Mouse (Mus musculus): ENCODE measurements around the gene Simc1. TPM values are rescaled to one million over a fixed set of nuclear protein-coding genes. Genes with fewer than 3 reads are reported as not detected.

Gene Simc1
- polyA plus RNA-seq, 1 experiment: 12.4 TPM

GRCm38 (mm10) chr13:54521181-54521580 lies 17.6 kb downstream of the Simc1 start:
- H3K36me3 ChIP-seq (ENCODE audit: control insufficient read depth, insufficient read depth, low read length): peaks cover 8% of the 10 kb centered on the region; the same call in 1 of the 2 replicates
- no peaks in the 10 kb centered on the region for H3K4me1 ChIP-seq (replicated peaks; ENCODE audit: control insufficient read depth, insufficient read depth, low read length)
- no peak for DNase-seq
- H3K4me3 ChIP-seq (ENCODE audit: control insufficient read depth, insufficient read depth, low read length): no peak overlapping the region
- H3K27me3 ChIP-seq (ENCODE audit: control insufficient read depth, insufficient read depth, low read length): no peaks in the 10 kb centered on the region
- no peak overlapping the region for H3K27ac ChIP-seq (ENCODE audit: control insufficient read depth, insufficient read depth, low read length)
- TF ChIP-seq POLR2A (IDR thresholded peaks at IDR 0.05; ENCODE audit: control insufficient read depth, extremely low read depth, insufficient read depth, low read length, poor library complexity) (no peak), CTCF (IDR thresholded peaks at IDR 0.05; ENCODE audit: borderline replicate concordance, control insufficient read depth, extremely low read depth, insufficient read depth, low read length, poor library complexity) (no peak)

GRCm38 (mm10) chr13:54527140-54527539 lies 23.6 kb downstream of the Simc1 start:
- WGBS: 91% methylated on average over 6 of the region's 6 CpGs
- H3K27me3 ChIP-seq (ENCODE audit: control insufficient read depth, insufficient read depth, low read length): no peaks in the 10 kb centered on the region
- H3K4me1 ChIP-seq (replicated peaks; ENCODE audit: control insufficient read depth, insufficient read depth, low read length): no peaks in the 10 kb centered on the region
- H3K4me3 ChIP-seq (ENCODE audit: control insufficient read depth, insufficient read depth, low read length): no peak overlapping the region
- H3K36me3 ChIP-seq (ENCODE audit: control insufficient read depth, insufficient read depth, low read length): peaks cover 20% of the 10 kb centered on the region
- no peak overlapping the region for H3K27ac ChIP-seq (ENCODE audit: control insufficient read depth, insufficient read depth, low read length)
- TF ChIP-seq CTCF (IDR thresholded peaks at IDR 0.05; ENCODE audit: borderline replicate concordance, control insufficient read depth, extremely low read depth, insufficient read depth, low read length, poor library complexity) (no peak), POLR2A (IDR thresholded peaks at IDR 0.05; ENCODE audit: control insufficient read depth, extremely low read depth, insufficient read depth, low read length, poor library complexity) (no peak)
- no peak for DNase-seq

- Histone ChIP-seq H3K27me3 (ENCODE audit: control insufficient read depth, insufficient read depth, low read length) (no peaks in the 10 kb centered on the region), H3K27ac (ENCODE audit: control insufficient read depth, insufficient read depth, low read length) (no peak overlapping the region), H3K36me3 (ENCODE audit: control insufficient read depth, insufficient read depth, low read length) (peaks cover 11% of the 10 kb centered on the region; the same call in 1 of the 2 replicates), H3K4me3 (ENCODE audit: control insufficient read depth, insufficient read depth, low read length) (no peak overlapping the region), H3K4me1 (replicated peaks; ENCODE audit: control insufficient read depth, insufficient read depth, low read length) (no peaks in the 10 kb centered on the region)
- no peak for DNase-seq
- TF ChIP-seq POLR2A (IDR thresholded peaks at IDR 0.05; ENCODE audit: control insufficient read depth, extremely low read depth, insufficient read depth, low read length, poor library complexity) (no peak), CTCF (IDR thresholded peaks at IDR 0.05; ENCODE audit: borderline replicate concordance, control insufficient read depth, extremely low read depth, insufficient read depth, low read length, poor library complexity) (no peak)
Measured at GRCm38 (mm10) chr13:54532134-54532533, 28.6 kb downstream of the Simc1 start.

- WGBS: 95% methylated on average over 7 of the region's 7 CpGs
- H3K27ac ChIP-seq (ENCODE audit: control insufficient read depth, insufficient read depth, low read length): no peak overlapping the region
- peaks cover 45% of the 10 kb centered on the region for H3K36me3 ChIP-seq (ENCODE audit: control insufficient read depth, insufficient read depth, low read length)
- DNase-seq: no peak
- no peak overlapping the region for H3K4me3 ChIP-seq (ENCODE audit: control insufficient read depth, insufficient read depth, low read length)
- H3K27me3 ChIP-seq (ENCODE audit: control insufficient read depth, insufficient read depth, low read length): no peaks in the 10 kb centered on the region
- H3K4me1 ChIP-seq (replicated peaks; ENCODE audit: control insufficient read depth, insufficient read depth, low read length): no peaks in the 10 kb centered on the region
- TF ChIP-seq CTCF (IDR thresholded peaks at IDR 0.05; ENCODE audit: borderline replicate concordance, control insufficient read depth, extremely low read depth, insufficient read depth, low read length, poor library complexity) (no peak), POLR2A (IDR thresholded peaks at IDR 0.05; ENCODE audit: control insufficient read depth, extremely low read depth, insufficient read depth, low read length, poor library complexity) (no peak)
Measured at GRCm38 (mm10) chr13:54548036-54548435, 44.5 kb downstream of the Simc1 start.

GRCm38 (mm10) chr13:54556176-54556575 lies 52.6 kb downstream of the Simc1 start:
- 96% methylated on average over 9 of the region's 9 CpGs for WGBS
- no peak overlapping the region for H3K4me3 ChIP-seq (ENCODE audit: control insufficient read depth, insufficient read depth, low read length)
- H3K27me3 ChIP-seq (ENCODE audit: control insufficient read depth, insufficient read depth, low read length): no peaks in the 10 kb centered on the region
- H3K27ac ChIP-seq (ENCODE audit: control insufficient read depth, insufficient read depth, low read length): no peak overlapping the region
- no peak for TF ChIP-seq CTCF (IDR thresholded peaks at IDR 0.05; ENCODE audit: borderline replicate concordance, control insufficient read depth, extremely low read depth, insufficient read depth, low read length, poor library complexity)
- TF ChIP-seq POLR2A (IDR thresholded peaks at IDR 0.05; ENCODE audit: control insufficient read depth, extremely low read depth, insufficient read depth, low read length, poor library complexity): no peak
- peaks cover 76% of the 10 kb centered on the region for H3K36me3 ChIP-seq (ENCODE audit: control insufficient read depth, insufficient read depth, low read length)
- no peak for DNase-seq
- H3K4me1 ChIP-seq (replicated peaks; ENCODE audit: control insufficient read depth, insufficient read depth, low read length): no peaks in the 10 kb centered on the region

GRCm38 (mm10) chr13:54556796-54557195 lies 53.2 kb downstream of the Simc1 start:
- Histone ChIP-seq H3K4me1 (replicated peaks; ENCODE audit: control insufficient read depth, insufficient read depth, low read length) (no peaks in the 10 kb centered on the region), H3K4me3 (ENCODE audit: control insufficient read depth, insufficient read depth, low read length) (no peak overlapping the region), H3K36me3 (ENCODE audit: control insufficient read depth, insufficient read depth, low read length) (peaks cover 70% of the 10 kb centered on the region), H3K27ac (ENCODE audit: control insufficient read depth, insufficient read depth, low read length) (no peak overlapping the region), H3K27me3 (ENCODE audit: control insufficient read depth, insufficient read depth, low read length) (no peaks in the 10 kb centered on the region)
- 93% methylated on average over 3 of the region's 3 CpGs for WGBS
- TF ChIP-seq CTCF (IDR thresholded peaks at IDR 0.05; ENCODE audit: borderline replicate concordance, control insufficient read depth, extremely low read depth, insufficient read depth, low read length, poor library complexity) (no peak), POLR2A (IDR thresholded peaks at IDR 0.05; ENCODE audit: control insufficient read depth, extremely low read depth, insufficient read depth, low read length, poor library complexity) (no peak)
- no peak for DNase-seq

GRCm38 (mm10) chr13:54557652-54558051 lies 54.1 kb downstream of the Simc1 start:
- WGBS: 97% methylated on average over 1 of the region's 1 CpGs
- TF ChIP-seq CTCF (IDR thresholded peaks at IDR 0.05; ENCODE audit: borderline replicate concordance, control insufficient read depth, extremely low read depth, insufficient read depth, low read length, poor library complexity) (no peak), POLR2A (IDR thresholded peaks at IDR 0.05; ENCODE audit: control insufficient read depth, extremely low read depth, insufficient read depth, low read length, poor library complexity) (no peak)
- Histone ChIP-seq H3K27me3 (ENCODE audit: control insufficient read depth, insufficient read depth, low read length) (no peaks in the 10 kb centered on the region), H3K36me3 (ENCODE audit: control insufficient read depth, insufficient read depth, low read length) (peaks cover 62% of the 10 kb centered on the region), H3K4me3 (ENCODE audit: control insufficient read depth, insufficient read depth, low read length) (no peak overlapping the region), H3K4me1 (replicated peaks; ENCODE audit: control insufficient read depth, insufficient read depth, low read length) (no peaks in the 10 kb centered on the region), H3K27ac (ENCODE audit: control insufficient read depth, insufficient read depth, low read length) (no peak overlapping the region)
- no peak for DNase-seq
